Mouse (Mus musculus) adrenal gland, postnatal 10 days (tissue): ENCODE measurements at regions not wholly inside any gene's neighbourhood (a gene's known extent, or its start where the extent isn't known, plus 50 kb on each side); places are given as distances from the start of the nearest gene placed in this dataset.

Experiments
- DNase-seq: peaks from one replicate; pipeline ENCODE4 v3.0.0; 2021; ENCODE audit warnings: mixed read lengths

DNA sequence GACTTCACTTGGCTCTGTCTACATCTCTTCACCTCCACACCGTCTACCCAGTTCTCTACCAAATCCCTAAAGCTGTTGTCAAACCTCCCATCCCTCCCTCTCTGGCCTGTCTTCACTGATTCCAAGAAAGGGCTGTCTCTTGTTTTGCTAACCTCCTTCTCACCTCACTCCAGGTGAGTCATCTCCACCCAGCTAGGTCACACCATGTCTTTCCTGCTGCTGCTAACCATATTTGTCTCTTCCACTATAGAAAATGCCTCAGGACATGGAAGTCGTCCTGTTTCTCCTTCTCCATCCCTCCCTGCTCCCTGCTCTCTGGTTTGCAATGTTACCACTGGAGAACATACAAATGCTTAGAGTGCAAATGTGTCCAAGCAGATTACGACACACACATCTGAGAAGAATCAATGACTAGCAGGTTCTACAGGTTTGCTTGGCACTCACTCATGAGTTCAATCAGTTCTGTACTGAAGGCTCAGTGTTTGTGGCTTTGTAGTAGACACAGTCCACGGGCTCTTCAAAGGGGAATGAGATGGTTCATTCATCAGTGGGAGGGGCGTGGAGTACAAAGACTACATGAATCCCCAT, 424.1 kb downstream of the Fgf9 start:
- no peak for DNase-seq

DNA sequence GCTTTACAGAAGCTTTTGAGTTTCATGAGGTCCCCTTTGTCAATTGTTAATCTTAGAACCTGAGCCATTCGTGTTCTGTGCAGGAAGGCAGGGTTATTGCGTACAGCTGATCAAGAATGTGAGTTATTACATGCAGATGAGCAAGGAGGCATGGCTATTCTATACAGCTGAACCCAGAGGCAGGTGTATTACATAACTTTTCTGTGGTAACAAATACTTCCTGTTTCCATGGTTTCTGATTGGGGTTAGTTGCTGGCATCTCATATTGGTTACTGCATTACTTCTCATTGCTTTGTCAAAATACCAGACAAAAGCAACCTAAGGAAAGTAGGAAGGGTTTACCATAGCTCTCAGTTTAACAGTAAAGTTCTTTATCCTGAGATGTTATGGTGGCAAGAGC, 421.8 kb downstream of the Fgf9 start:
- no peak for DNase-seq

- DNase-seq = no peak
Observed at GRCm38 (mm10) chr14:58488803-58489202, 418.5 kb downstream of the Fgf9 start.

GRCm38 (mm10) chr14:58487836-58488235, 417.5 kb downstream of the Fgf9 start:
- DNase-seq = no peak

- DNase-seq = no peak
Observed at GRCm38 (mm10) chr14:58480454-58480853, 410.1 kb downstream of the Fgf9 start.

GRCm38 (mm10) chr14:58470678-58471077, 400.3 kb downstream of the Fgf9 start:
- no peak for DNase-seq

DNA sequence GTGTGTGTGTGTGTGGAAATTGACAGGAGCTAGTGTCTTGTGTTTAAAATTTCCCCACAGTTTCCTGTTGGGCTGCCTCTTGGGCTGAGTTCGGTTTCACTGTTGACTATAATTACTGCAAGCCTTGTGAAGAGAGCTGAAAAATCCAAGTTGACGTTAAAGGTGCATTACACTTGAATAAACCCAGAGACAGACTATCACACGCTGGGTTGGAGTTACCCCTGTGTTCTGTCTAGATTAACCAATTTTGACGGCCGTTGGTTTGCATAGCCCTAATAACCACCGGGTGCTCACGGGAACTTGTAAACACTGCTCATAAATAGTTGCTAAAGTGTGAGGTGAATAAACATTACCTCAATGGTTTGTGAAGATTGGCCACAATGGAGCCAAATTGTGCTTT, 398.1 kb downstream of the Fgf9 start:
- DNase-seq = no peak

GRCm38 (mm10) chr14:58467856-58468255, 397.5 kb downstream of the Fgf9 start:
- DNase-seq = no peak

GRCm38 (mm10) chr14:58446776-58447354, 376.5 kb downstream of the Fgf9 start:
- no peak for DNase-seq

GRCm38 (mm10) chr14:58444496-58444895, 374.1 kb downstream of the Fgf9 start:
- peak; percentile 70 for DNase-seq

GRCm38 (mm10) chr14:58442501-58442900, 372.2 kb downstream of the Fgf9 start:
- peak; percentile 68 for DNase-seq

DNA sequence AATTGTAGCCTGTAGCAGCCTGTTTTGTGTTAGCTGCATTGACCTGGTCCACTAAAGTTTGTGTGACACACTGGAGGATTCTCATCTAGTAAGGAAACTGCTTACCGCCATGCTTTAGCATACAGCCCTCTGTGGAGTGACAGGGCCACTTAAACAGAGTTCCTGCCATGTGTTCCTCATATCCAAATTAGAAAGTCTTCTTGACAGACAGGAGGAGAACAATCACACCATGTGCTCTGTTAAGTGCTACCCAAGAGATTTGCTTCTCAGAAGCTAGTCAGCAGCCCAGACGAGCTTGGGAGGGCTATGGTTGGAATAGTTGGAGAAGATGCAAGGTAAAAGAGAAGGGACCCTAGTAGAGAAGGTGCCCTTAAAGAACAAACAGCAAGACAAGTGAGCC, 369.6 kb downstream of the Fgf9 start:
- DNase-seq = no peak

- no peak for DNase-seq
Observed at GRCm38 (mm10) chr14:58436096-58436495, 365.7 kb downstream of the Fgf9 start.

DNA sequence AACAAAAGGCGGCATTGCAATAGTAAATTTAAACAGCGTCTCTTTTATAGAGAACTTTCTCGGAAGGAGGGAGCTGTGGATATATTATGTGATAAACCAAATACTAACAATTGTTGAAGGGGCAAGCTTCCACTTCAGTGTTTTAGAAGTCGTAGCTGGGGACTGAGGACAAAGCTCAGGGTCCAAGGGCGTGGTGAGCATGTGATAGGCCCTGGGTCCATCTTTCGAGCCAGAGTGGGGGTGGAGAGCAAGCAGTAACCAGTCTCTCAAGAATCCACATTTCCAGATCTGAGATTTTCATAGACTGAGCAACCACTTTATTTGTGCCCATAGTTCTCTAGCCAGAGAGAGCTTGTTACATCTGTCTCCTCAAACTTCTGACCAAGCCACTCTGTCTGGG, 356.1 kb downstream of the Fgf9 start:
- DNase-seq = no peak

DNA sequence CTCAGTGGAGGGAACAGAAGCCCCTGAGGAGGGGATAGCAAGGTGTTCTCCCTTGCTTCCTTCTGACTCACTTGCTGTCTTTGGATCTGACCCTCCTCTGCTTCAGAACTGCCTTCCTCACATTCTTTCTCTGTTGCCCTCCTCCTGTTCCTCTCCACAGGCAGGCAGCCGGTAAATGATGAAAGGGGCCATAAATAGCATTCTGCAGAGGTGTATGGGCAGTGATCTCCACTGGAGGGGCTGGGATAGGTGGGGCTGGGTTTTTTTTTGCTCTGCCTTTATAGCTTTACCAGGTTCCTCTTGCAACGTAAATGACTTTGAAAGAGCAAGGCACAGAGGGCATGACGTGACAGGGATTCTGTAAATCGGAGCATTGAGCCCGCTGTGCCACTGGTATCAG, 351.6 kb downstream of the Fgf9 start:
- DNase-seq = no peak

- no peak for DNase-seq
Observed at GRCm38 (mm10) chr14:58417545-58417944, 347.2 kb downstream of the Fgf9 start.

DNA sequence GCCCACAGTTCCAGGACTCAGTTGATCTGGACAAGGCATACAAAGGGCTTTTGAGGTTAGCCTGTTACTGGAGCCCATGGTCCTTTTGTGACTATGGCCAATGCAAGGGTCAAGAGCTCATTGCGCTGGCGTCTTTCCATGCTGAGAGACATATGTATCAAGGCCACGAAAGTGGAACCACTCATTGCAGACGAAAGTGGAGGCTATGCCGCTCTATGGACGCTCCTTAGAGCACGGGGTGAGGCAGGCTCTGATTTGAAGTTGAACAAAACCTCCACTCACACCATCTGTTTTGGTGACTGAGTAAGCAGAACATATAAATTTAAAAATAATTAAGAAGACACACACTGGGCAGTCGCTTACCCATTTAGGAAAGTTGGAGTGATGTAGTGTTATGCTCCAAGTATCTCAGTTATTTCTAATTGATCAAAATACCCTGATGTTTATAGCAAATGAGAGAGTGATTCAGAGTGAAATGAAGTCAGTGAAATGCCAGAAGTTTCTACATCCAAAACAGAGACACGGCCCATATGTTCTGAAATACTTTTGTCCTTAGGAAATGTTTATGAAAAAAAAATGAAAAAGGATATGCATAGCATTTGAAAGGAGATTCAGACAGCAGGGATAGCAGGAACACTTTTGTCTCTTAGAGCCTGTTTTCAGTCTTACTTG, 321.8 kb downstream of the Fgf9 start:
- no peak for DNase-seq

DNA sequence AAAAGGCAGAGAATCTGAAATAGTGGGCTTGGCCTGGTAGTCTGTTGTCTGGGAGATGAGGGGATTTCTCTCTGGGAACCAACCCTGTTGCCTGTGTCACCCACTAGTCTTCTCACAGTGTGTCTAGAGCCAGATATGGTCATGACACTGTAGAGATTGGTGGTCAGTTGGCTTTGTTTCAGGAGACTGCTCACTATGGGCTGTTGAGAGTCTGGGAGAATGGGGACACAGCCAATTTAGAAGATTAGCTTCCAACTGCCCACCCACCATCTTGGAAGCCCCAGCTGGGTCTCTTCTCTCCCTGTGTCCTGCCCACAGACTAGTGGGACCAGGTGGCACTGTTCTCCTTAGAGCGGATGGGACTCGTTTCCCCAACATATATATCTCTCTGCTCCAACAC, 320.4 kb downstream of the Fgf9 start:
- DNase-seq = no peak

DNA sequence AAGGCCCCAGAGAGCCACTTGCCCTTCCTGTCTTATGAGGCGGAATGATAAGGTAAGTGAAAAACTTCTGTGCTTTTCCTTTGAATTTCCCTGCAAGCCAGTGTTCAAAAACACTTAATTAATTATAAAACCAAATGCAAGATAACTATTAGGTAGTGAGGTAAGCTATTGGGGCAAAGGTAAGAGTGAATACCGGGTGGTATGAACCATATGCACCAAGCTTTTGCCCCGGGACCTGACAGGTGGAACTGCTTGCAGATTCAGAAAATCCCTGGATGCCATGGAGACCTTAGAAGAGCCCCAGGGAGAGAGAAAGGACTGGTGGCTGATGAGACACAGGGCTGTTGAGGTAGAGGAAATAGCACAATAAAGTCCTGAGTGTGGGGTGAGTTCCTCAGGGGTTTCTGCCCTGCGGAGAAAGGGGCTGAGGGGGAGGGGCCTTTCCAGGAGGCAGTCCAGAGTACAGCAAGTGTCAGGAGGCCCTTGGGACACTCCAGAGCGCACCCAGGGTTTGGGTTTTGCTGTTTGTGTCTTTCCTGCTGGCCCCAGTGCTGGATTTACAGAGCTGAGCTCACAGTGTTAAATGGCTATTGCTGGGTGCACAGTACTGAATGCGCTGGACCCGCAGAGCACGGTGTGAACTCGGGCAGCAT, 317.1 kb downstream of the Fgf9 start:
- DNase-seq = no peak

- no peak for DNase-seq
Observed at GRCm38 (mm10) chr14:58375056-58375455, 304.7 kb downstream of the Fgf9 start.

DNA sequence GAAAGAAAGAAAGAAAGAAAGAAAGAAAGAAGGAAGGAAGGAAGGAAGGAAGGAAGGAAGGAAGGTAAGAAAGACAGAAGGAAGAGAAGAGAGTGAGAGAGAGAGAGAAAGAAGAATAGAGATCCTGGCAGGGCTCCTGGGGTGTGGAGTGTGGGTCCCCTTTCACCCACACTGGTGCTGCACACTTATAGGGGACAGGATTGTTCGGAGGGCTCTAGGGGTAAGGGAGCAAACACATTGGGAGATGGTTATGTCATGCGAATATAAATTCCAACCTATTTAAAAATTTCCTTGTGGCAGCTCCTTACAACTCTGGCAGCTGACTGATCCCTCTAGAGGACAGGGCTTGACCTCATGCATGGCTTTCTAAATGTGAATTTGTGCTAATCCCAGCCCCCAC, 286.5 kb downstream of the Fgf9 start:
- no peak for DNase-seq

DNA sequence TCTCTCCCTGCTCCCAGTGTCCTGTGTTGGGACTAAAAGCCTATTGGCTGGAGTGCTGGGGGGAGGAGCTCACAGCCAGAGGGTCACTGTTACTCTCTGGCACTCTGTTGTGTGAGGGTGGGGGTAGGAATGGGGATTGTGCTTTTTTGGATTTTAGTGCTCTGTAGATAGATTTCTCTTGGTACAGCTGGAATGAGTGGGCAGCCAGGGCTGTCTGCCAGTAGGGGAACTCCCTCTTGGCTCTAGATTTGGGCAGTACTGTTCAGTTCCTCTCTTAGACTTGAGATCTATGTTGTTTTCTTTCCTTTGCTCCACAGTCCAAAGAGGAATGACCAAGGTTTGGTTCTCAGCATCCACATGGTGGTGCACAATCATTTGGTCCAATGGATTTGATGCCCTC, 282.6 kb downstream of the Fgf9 start:
- no peak for DNase-seq

- no peak for DNase-seq
Observed at GRCm38 (mm10) chr14:58336148-58336547, 265.8 kb downstream of the Fgf9 start.

DNA sequence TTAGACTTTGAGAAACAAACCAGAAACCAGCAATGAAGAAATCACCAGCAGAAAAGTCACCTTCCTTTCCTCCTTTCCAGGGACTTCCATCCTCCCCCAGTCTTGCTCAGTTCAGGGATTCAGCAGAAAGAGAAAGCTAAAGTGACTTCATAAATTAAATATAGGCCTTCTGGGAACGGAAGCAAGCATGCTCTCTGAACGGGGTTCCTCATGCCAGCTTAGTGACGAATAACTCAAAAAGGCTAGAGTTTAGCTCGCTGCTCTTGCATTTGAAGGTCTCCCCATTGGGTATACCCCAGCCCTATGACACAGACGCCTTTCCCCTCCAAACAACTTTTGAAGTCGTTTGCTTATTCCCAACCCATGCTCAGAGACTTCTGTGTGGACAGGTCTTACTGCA, 252.8 kb downstream of the Fgf9 start:
- no peak for DNase-seq
